8 mouse cellular contexts compared by ENCODE assay signal in the genomic region with DNA sequence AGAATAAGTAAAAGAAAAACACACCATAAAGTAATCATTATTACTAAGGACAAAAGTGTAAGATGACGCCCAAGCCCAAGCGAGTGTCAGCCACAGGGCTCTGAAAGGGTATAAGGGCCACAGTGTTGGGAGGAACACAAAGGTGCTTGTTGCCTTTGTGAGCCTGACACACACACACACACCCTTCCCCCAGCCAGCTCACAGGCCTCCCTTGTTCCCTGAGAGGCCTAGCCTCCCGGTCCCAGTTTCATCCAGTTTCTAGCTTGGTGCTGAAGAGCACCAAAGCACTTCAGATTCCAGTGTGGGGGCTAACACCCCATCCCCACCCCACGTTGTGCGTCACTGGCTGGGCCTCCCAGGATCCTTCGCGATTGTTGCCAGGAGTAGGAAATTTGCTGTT. TPM values are rescaled to one million over a fixed set of nuclear protein-coding genes. Genes with fewer than 3 reads are reported as not detected.
DNase-seq lines count a peak whose midpoint lies in the region; ATAC-seq and TF ChIP-seq lines count a peak whose summit lies in the region.

No protein-coding gene starts in this region.

- no peak for TF ChIP-seq POLR2A in brain, embryonic 14.5 days (IDR thresholded peaks at IDR 0.05; ENCODE audit: borderline replicate concordance, extremely low read depth, insufficient read depth, insufficient read length, poor library complexity, severe bottlenecking)

- H3K27me3 ChIP-seq in hindbrain, embryonic 15.5 days: no peaks in the 10 kb centered on the region
- H3K27me3 ChIP-seq in midbrain, embryonic 10.5 days (ENCODE audit: low read depth, poor library complexity, severe bottlenecking): no peaks in the 10 kb centered on the region
- peaks cover 39% of the 10 kb centered on the region for H3K27me3 ChIP-seq in heart, embryonic 11.5 days (ENCODE audit: control insufficient read depth, insufficient read depth, low read length)

- no peak overlapping the region for H3K4me2 ChIP-seq in hindbrain, embryonic 15.5 days
- no peak overlapping the region for H3K4me2 ChIP-seq in heart, embryonic 11.5 days

- DNase-seq in frontal cortex, postnatal 25 days (ENCODE audit: low spot score in 2 of 2): no peak
- peak; percentile 74 for DNase-seq in brain, embryonic 14.5 days (ENCODE audit: low read depth)
- DNase-seq in midbrain, embryonic 10.5 days (ENCODE audit: low spot score): peak; percentile 24
- DNase-seq in thymus, postnatal 4 days: no peak
- DNase-seq in heart, adult 8-10 months (ENCODE audit: low spot score): no peak

- TF ChIP-seq CTCF in brain, embryonic 14.5 days (IDR thresholded peaks at IDR 0.05; ENCODE audit: borderline replicate concordance, extremely low read depth, insufficient read depth, insufficient read length): no peak

- H3K9me3 ChIP-seq in hindbrain, embryonic 15.5 days: no peaks in the 10 kb centered on the region
- no peaks in the 10 kb centered on the region for H3K9me3 ChIP-seq in midbrain, embryonic 10.5 days (replicated peaks)
- H3K9me3 ChIP-seq in heart, embryonic 11.5 days (replicated peaks; ENCODE audit: control insufficient read depth, low read length): no peaks in the 10 kb centered on the region

- no peak overlapping the region for H3K27ac ChIP-seq in hindbrain, embryonic 15.5 days (replicated peaks)
- H3K27ac ChIP-seq in midbrain, embryonic 10.5 days (replicated peaks): peak overlapping the region; percentile 69
- H3K27ac ChIP-seq in heart, embryonic 11.5 days (ENCODE audit: low read depth, low read length): no peak overlapping the region

- peaks cover 8% of the 10 kb centered on the region for H3K4me1 ChIP-seq in hindbrain, embryonic 15.5 days (replicated peaks)
- peaks cover 39% of the 10 kb centered on the region for H3K4me1 ChIP-seq in midbrain, embryonic 10.5 days
- H3K4me1 ChIP-seq in heart, embryonic 11.5 days (ENCODE audit: control insufficient read depth, insufficient read depth, low read length): 0 out of 2 replicates have a peak, but pooled peaks cover 2% of the 10 kb centered on the region

- no peaks in the 10 kb centered on the region for H3K36me3 ChIP-seq in hindbrain, embryonic 15.5 days
- H3K36me3 ChIP-seq in midbrain, embryonic 10.5 days: no peaks in the 10 kb centered on the region
- H3K36me3 ChIP-seq in heart, embryonic 11.5 days (ENCODE audit: control insufficient read depth, insufficient read depth, low read length): no peaks in the 10 kb centered on the region

- no peak overlapping the region for H3K9ac ChIP-seq in hindbrain, embryonic 15.5 days
- no peak overlapping the region for H3K9ac ChIP-seq in heart, embryonic 11.5 days (ENCODE audit: low read depth, low read length)

- ATAC-seq in frontal cortex, adult (ENCODE audit: low TSS enrichment): peak; percentile 69
- ATAC-seq in hindbrain, embryonic 15.5 days (ENCODE audit: low FRiP score, low read depth): peak; percentile 35; the same call in 1 of the 2 replicates
- no peak for ATAC-seq in heart, embryonic 11.5 days (replicated peaks; ENCODE audit: insufficient number of reproducible peaks, low FRiP score, low TSS enrichment)

- 48% methylated on average over 7 of the region's 7 CpGs for WGBS in hindbrain, embryonic 15.5 days
- WGBS in midbrain, embryonic 10.5 days: 51% methylated on average over 7 of the region's 7 CpGs
- 57% methylated on average over 7 of the region's 7 CpGs for WGBS in heart, embryonic 11.5 days (ENCODE audit: insufficient replicate concordance)

- H3K4me3 ChIP-seq in hindbrain, embryonic 15.5 days: no peak overlapping the region
- no peak overlapping the region for H3K4me3 ChIP-seq in midbrain, embryonic 10.5 days
- H3K4me3 ChIP-seq in heart, embryonic 11.5 days (ENCODE audit: low read depth, low read length): no peak overlapping the region

RNA-seq across cellular contexts. Expression of gene Depdc1b, which starts 14.7 kb away (rescaled TPM):
- polyA plus RNA-seq in brain, embryonic 14.5 days (2012; rRNA removed): 4.3 and 7.1 TPM in 2 replicates
- 2.5 and 2.8 TPM in 2 replicates for polyA plus RNA-seq in hindbrain, embryonic 15.5 days (2015; fragmentation: Nextera tagmentation; extraction: Ambion mirVana)
- polyA plus RNA-seq in midbrain, embryonic 10.5 days (2016; fragmentation: Nextera tagmentation; extraction: Ambion mirVana): 18.8 and 18.9 TPM in 2 replicates
- 5.5 and 6.7 TPM in 2 replicates for polyA plus RNA-seq in heart, embryonic 11.5 days (2014; fragmentation: Nextera tagmentation; extraction: Ambion mirVana)
- total RNA-seq in heart, adult 8-10 months (2022): under 1 TPM in 3 of 4 experiments, not detected in 1; 0.16 to 0.56 (median 0.43) TPM

Comparison
In these comparisons a context has a peak if more than half of its experiments do, and no peak if none do; other contexts are left out.
1. DNase-seq: peak in brain, embryonic 14.5 days (single experiment) and midbrain, embryonic 10.5 days (single experiment); none in frontal cortex, postnatal 25 days (0 of 2), thymus, postnatal 4 days (single experiment) and heart, adult 8-10 months (single experiment).